Mouse (Mus musculus): ENCODE data around the gene Usp16.

- TF ChIP-seq CTCF (IDR thresholded peaks at IDR 0.05; ENCODE audit: extremely low read depth, insufficient read depth, low read length): no peak
- no peak for TF ChIP-seq POLR2A (IDR thresholded peaks at IDR 0.05; ENCODE audit: extremely low read depth, insufficient read depth, low read length)
Measured at GRCm38 (mm10) chr16:87438697-87439096, 15.8 kb upstream of the Usp16 start.
